Mouse (Mus musculus): ENCODE measurements around the gene Col24a1.

Col24a1 gene

GRCm38 (mm10) chr3:145292337-145293134 lies at the start of gene Col24a1:
Gene Col24a1, plus strand, starts transcription at chr3:145292472.
- CTCF ChIA-PET = no interaction called here

- CTCF ChIA-PET = interaction anchor here (0.6 kb wide), 1 partner anchor 54 kb away, joined by 7 read pairs; no protein-coding TSS in a partner anchor
Measured at GRCm38 (mm10) chr3:145248040-145248439, 44.2 kb upstream of the Col24a1 start.

- CTCF ChIA-PET = no interaction called here
Measured at GRCm38 (mm10) chr3:145253066-145253465, 39.2 kb upstream of the Col24a1 start.

- CTCF ChIA-PET = no interaction called here
Measured at GRCm38 (mm10) chr3:145254764-145255396, 37.4 kb upstream of the Col24a1 start.

- CTCF ChIA-PET = no interaction called here
Measured at GRCm38 (mm10) chr3:145256647-145257046, 35.6 kb upstream of the Col24a1 start.

- CTCF ChIA-PET = no interaction called here
Measured at GRCm38 (mm10) chr3:145259678-145260077, 32.6 kb upstream of the Col24a1 start.

GRCm38 (mm10) chr3:145263131-145263530 lies 29.1 kb upstream of the Col24a1 start:
- CTCF ChIA-PET = no interaction called here

- CTCF ChIA-PET = no interaction called here
Measured at GRCm38 (mm10) chr3:145268066-145268465, 24.2 kb upstream of the Col24a1 start.

- CTCF ChIA-PET = no interaction called here
Measured at GRCm38 (mm10) chr3:145274191-145274590, 18.1 kb upstream of the Col24a1 start.

GRCm38 (mm10) chr3:145293207-145293606 lies 935 bp downstream of the Col24a1 start:
- CTCF ChIA-PET = no interaction called here

GRCm38 (mm10) chr3:145293623-145294307 lies 1.5 kb downstream of the Col24a1 start:
- CTCF ChIA-PET = no interaction called here

GRCm38 (mm10) chr3:145299980-145300591 lies 7.8 kb downstream of the Col24a1 start:
- CTCF ChIA-PET = no interaction called here

- CTCF ChIA-PET = no interaction called here
Measured at GRCm38 (mm10) chr3:145305311-145305710, 13.0 kb downstream of the Col24a1 start.

GRCm38 (mm10) chr3:145307209-145307608 lies 14.9 kb downstream of the Col24a1 start:
- CTCF ChIA-PET = no interaction called here

GRCm38 (mm10) chr3:145320587-145321274 lies 28.5 kb downstream of the Col24a1 start:
- CTCF ChIA-PET = no interaction called here

GRCm38 (mm10) chr3:145325402-145325801 lies 33.1 kb downstream of the Col24a1 start:
- CTCF ChIA-PET = no interaction called here

GRCm38 (mm10) chr3:145331642-145332041 lies 39.4 kb downstream of the Col24a1 start:
- CTCF ChIA-PET = no interaction called here

- CTCF ChIA-PET = no interaction called here
Measured at GRCm38 (mm10) chr3:145334046-145334445, 41.8 kb downstream of the Col24a1 start.

- CTCF ChIA-PET = no interaction called here
Measured at GRCm38 (mm10) chr3:145337161-145337560, 44.9 kb downstream of the Col24a1 start.

GRCm38 (mm10) chr3:145339851-145340499 lies 47.7 kb downstream of the Col24a1 start:
- CTCF ChIA-PET = no interaction called here

- CTCF ChIA-PET = no interaction called here
Measured at GRCm38 (mm10) chr3:145348690-145349089, 56.4 kb downstream of the Col24a1 start.
